ENCODE assay signal across 22 mouse cellular contexts in the genomic region with DNA sequence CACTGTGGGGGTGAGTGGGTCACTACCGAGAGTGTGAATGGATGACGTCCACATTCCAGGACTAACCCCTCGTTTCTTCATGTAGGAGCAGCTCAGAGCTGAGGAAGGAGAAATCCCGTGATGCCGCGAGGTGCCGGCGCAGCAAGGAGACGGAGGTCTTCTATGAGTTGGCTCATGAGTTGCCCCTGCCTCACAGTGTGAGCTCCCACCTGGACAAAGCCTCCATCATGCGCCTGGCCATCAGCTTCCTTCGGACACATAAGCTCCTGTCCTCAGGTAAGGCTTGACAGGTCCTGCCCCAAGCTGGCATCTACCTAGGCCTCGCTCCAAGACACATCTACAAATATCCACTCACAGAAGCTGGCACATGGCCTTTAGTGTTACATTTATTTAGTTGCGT. TPM values are rescaled to one million over a fixed set of nuclear protein-coding genes. Genes with fewer than 3 reads are reported as not detected.
DNase-seq lines count a peak whose midpoint lies in the region; ATAC-seq and TF ChIP-seq lines count a peak whose summit lies in the region.
"Had no signal": no experiment of that assay in that cellular context is flagged by ENCODE, and none has a peak within 500 bp of the region (broad histone marks: within the 10 kb centered on the region; RNA-seq: fewer than 3 reads in every experiment).

No protein-coding gene starts in this region.

- H3K4me3 ChIP-seq in gastrocnemius, adult 2 months, result no peak overlapping the region
- H3K4me3 ChIP-seq in heart, adult 2 months, result no peak overlapping the region
- H3K4me3 ChIP-seq in lung, embryonic 15.5 days, result no peak overlapping the region
- no peak overlapping the region for H3K4me3 ChIP-seq in limb, embryonic 10.5 days
- H3K4me3 ChIP-seq: embryonic facial prominence, embryonic 10.5 days; embryonic facial prominence, embryonic 12.5 days; forebrain, embryonic 13.5 days; forebrain, embryonic 15.5 days had no signal

- TF ChIP-seq EP300 in heart, adult 2 months (IDR thresholded peaks at IDR 0.05; ENCODE audit: insufficient read depth, low read depth, low read length), result 0 out of 2 replicates have a peak, but pooled peaks have one; percentile 1

- no peak for TF ChIP-seq CTCF in gastrocnemius, adult 2 months (IDR thresholded peaks at IDR 0.05)
- no peak for TF ChIP-seq CTCF in heart, adult 2 months (IDR thresholded peaks at IDR 0.05)

- no peaks in the 10 kb centered on the region for H3K27me3 ChIP-seq in heart, adult 2 months (ENCODE audit: control insufficient read depth, insufficient read depth, low read length)
- H3K27me3 ChIP-seq in lung, embryonic 15.5 days, result no peaks in the 10 kb centered on the region
- no peaks in the 10 kb centered on the region for H3K27me3 ChIP-seq in limb, embryonic 10.5 days (ENCODE audit: low read depth, poor library complexity, severe bottlenecking)
- H3K27me3 ChIP-seq: embryonic facial prominence, embryonic 12.5 days; forebrain, embryonic 13.5 days; forebrain, embryonic 15.5 days had no signal

- no peaks in the 10 kb centered on the region for H3K9me3 ChIP-seq in lung, embryonic 15.5 days
- no peaks in the 10 kb centered on the region for H3K9me3 ChIP-seq in limb, embryonic 10.5 days (replicated peaks)
- H3K9me3 ChIP-seq: embryonic facial prominence, embryonic 10.5 days; embryonic facial prominence, embryonic 12.5 days; forebrain, embryonic 13.5 days; forebrain, embryonic 15.5 days had no signal

- H3K9ac ChIP-seq in heart, adult 2 months (ENCODE audit: low read depth, low read length), result no peak overlapping the region
- H3K9ac ChIP-seq in lung, embryonic 15.5 days, result no peak overlapping the region
- H3K9ac ChIP-seq: embryonic facial prominence, embryonic 12.5 days; forebrain, embryonic 13.5 days; forebrain, embryonic 15.5 days; forebrain, postnatal 0 days had no signal

- H3K36me3 ChIP-seq in heart, adult 2 months (ENCODE audit: control insufficient read depth, insufficient read depth, low read length), result peaks cover 48% of the 10 kb centered on the region
- H3K36me3 ChIP-seq in lung, embryonic 15.5 days, result no peaks in the 10 kb centered on the region
- no peaks in the 10 kb centered on the region for H3K36me3 ChIP-seq in limb, embryonic 10.5 days
- H3K36me3 ChIP-seq: embryonic facial prominence, embryonic 10.5 days; embryonic facial prominence, embryonic 12.5 days; forebrain, embryonic 15.5 days had no signal

- H3K27ac ChIP-seq in gastrocnemius, adult 2 months, result peak overlapping the region; percentile 89
- H3K27ac ChIP-seq in heart, adult 2 months, result peak overlapping the region; percentile 93
- H3K27ac ChIP-seq in lung, embryonic 15.5 days, result peak overlapping the region; percentile 35; the same call in 1 of the 2 replicates
- H3K27ac ChIP-seq in limb, embryonic 10.5 days, result peak overlapping the region; percentile 20; the same call in 1 of the 2 replicates
- H3K27ac ChIP-seq: embryonic facial prominence, embryonic 10.5 days; embryonic facial prominence, embryonic 12.5 days; forebrain, embryonic 13.5 days; forebrain, embryonic 15.5 days had no signal

- peaks cover 7% of the 10 kb centered on the region for H3K79me2 ChIP-seq in heart, adult 2 months (replicated peaks; ENCODE audit: control insufficient read depth, insufficient read depth, low read length)

- ATAC-seq in lung, embryonic 15.5 days (ENCODE audit: borderline replicate concordance, extremely low read depth, low FRiP score, low TSS enrichment), result no peak
- ATAC-seq: forebrain, embryonic 13.5 days; forebrain, embryonic 15.5 days; forebrain, postnatal 0 days had no signal

- DNase-seq in gastrocnemius, adult 2 months, result no peak
- no peak for DNase-seq in gastrocnemius, adult 8-10 months (ENCODE audit: low spot score in 2 of 2)
- no peak for DNase-seq in heart, adult 2 months
- DNase-seq in heart, postnatal 36 days, result no peak
- no peak for DNase-seq in lung, postnatal 4 days
- DNase-seq in limb, embryonic 10.5 days (ENCODE audit: low spot score), result no peak
- no peak for DNase-seq in cerebellum, adult 8-10 months
- DNase-seq: adrenal gland, adult 2 months; adrenal gland, postnatal 10 days; adrenal gland, postnatal 25 days; cerebellum, adult 11 months; cerebellum, adult 18-20 months; cerebellum, adult 9-10 months; cerebellum, postnatal 10 days; cerebellum, postnatal 25 days; forebrain, postnatal 0 days had no signal

- no peak for TF ChIP-seq POLR2A in heart, adult 2 months (IDR thresholded peaks at IDR 0.05; ENCODE audit: insufficient read depth, low read depth, low read length)

- peaks cover 45% of the 10 kb centered on the region for H3K4me1 ChIP-seq in heart, adult 2 months (ENCODE audit: control insufficient read depth, insufficient read depth, low read length)
- peaks cover 30% of the 10 kb centered on the region for H3K4me1 ChIP-seq in lung, embryonic 15.5 days
- peaks cover 21% of the 10 kb centered on the region for H3K4me1 ChIP-seq in limb, embryonic 10.5 days

- no peak overlapping the region for H3K4me2 ChIP-seq in lung, embryonic 15.5 days
- H3K4me2 ChIP-seq: embryonic facial prominence, embryonic 12.5 days; forebrain, embryonic 13.5 days; forebrain, embryonic 15.5 days had no signal

- intact Hi-C loops in gastrocnemius, adult 2 months (cut with DNase I), result no loop called here
- intact Hi-C loops in heart, adult 2 months (cut with DNase I), result no loop called here
- intact Hi-C loops in heart, postnatal 36 days (cut with DNase I), result no loop called here

- WGBS in heart, adult 2 months, result 91% methylated on average over 13 of the region's 13 CpGs
- WGBS in lung, embryonic 15.5 days, result 92% methylated on average over 13 of the region's 13 CpGs
- 96% methylated on average over 13 of the region's 13 CpGs for WGBS in limb, embryonic 10.5 days

RNA-seq across cellular contexts. Expression of gene Epas1, which starts 43.5 kb away (rescaled TPM):
- total RNA-seq in gastrocnemius, adult 2 months (2021), result 100 to 1,000 TPM in 1 of 2 experiments, 10 to 100 TPM in 1; 96.6 to 127 TPM
- 10 to 100 TPM; 79.9 to 95.6 (median 93.9) TPM for total RNA-seq in gastrocnemius, adult 8-10 months (2022)
- total RNA-seq in heart, adult 2 months (2021), result 100 to 1,000 TPM; 244 to 277 TPM
- polyA plus RNA-seq in heart, adult 2 months (2012; rRNA removed), result 115 and 119 TPM in 2 replicates
- total RNA-seq in heart, postnatal 36 days (2021), result 100 to 1,000 TPM; 239 to 306 TPM
- 8.8 and 10.1 TPM in 2 replicates for polyA plus RNA-seq in lung, embryonic 15.5 days (2015; fragmentation: Nextera tagmentation; extraction: Ambion mirVana)
- polyA plus RNA-seq in limb, embryonic 10.5 days (2016; fragmentation: Nextera tagmentation; extraction: Ambion mirVana), result 2.8 and 2.9 TPM in 2 replicates
- total RNA-seq: MEL had no signal

Comparison
In these comparisons a context has a peak if more than half of its experiments do, and no peak if none do; other contexts are left out.
1. H3K27ac ChIP-seq: peak in every context shown above with its lines; median percentile 93 in heart, adult 2 months; 89 in gastrocnemius, adult 2 months; 35 in lung, embryonic 15.5 days; 20 in limb, embryonic 10.5 days.